Mouse (Mus musculus): ENCODE measurements around the gene Gm8994. TPM values are rescaled to one million over a fixed set of nuclear protein-coding genes. Genes with fewer than 3 reads are reported as not detected.
"Not testable (repeated sequence)": the region's sequence is repeated elsewhere in the genome, so short reads cannot be mapped to it uniquely, and the experiment has no call there.

Gm8994 gene
- polyA plus RNA-seq, 1 experiment from 2014 or later, result not detected

DNA sequence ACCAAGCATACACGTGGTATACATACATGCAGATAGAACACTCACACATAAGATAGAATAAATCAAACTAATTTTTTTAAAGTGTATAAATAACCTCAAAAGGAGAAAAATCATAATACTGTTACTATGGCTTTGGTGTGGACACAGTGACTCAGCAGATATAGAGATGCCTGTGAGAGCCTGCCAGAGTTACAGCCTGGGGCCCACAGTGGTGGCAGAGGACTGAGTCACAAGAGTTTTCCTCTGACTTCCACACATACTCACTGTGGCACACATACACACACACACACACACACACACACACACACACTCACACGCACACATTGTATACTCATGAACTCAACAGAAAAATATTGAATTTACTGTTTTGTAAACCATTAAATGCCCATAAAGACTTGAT lies 17.9 kb upstream of the Gm8994 start:
- ATAC-seq, result no peak
- Histone ChIP-seq H3K9me3 (replicated peaks) (no peaks in the 10 kb centered on the region), H3K9ac (no peak overlapping the region), H3K4me3 (no peak overlapping the region), H3K27me3 (replicated peaks) (no peaks in the 10 kb centered on the region), H3K36me3 (no peaks in the 10 kb centered on the region), H3K4me2 (no peak overlapping the region), H3K27ac (no peak overlapping the region), H3K4me1 (no peaks in the 10 kb centered on the region)
- 69% methylated on average over 2 of the region's 2 CpGs for WGBS (ENCODE audit: insufficient replicate concordance)

- H3K4me1 ChIP-seq; H3K36me3 ChIP-seq; H3K27ac ChIP-seq; ATAC-seq; H3K4me3 ChIP-seq; H3K9ac ChIP-seq; H3K4me2 ChIP-seq; H3K9me3 ChIP-seq (replicated peaks); H3K27me3 ChIP-seq (replicated peaks): not testable (repeated sequence)
- whole genome bisulfite sequencing (ENCODE audit: insufficient replicate concordance), result 87% methylated on average over 26 of the region's 26 CpGs
Observed at GRCm38 (mm10) chr6:136328416-136328815, 1.1 kb downstream of the Gm8994 start.

DNA sequence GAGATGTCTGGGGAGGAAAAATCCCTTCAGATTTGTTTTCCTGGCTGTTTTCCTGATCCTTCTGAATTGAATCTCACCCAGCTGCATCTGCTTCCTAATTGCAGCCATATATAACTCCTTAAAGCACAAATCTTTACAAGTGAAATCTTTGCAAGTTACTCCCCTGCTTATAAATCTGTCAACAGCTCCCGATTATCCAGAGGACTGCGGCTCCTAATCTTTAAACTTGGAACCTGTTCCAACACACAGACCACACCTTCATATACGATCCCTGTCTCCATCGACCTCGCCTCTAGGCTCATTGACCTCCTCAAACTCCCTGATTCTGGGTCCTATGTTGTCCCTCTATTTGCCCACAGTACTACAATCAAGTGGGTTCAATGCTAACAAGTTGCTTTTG lies 13.3 kb downstream of the Gm8994 start:
- WGBS (ENCODE audit: insufficient replicate concordance), result 68% methylated on average over 5 of the region's 5 CpGs

DNA sequence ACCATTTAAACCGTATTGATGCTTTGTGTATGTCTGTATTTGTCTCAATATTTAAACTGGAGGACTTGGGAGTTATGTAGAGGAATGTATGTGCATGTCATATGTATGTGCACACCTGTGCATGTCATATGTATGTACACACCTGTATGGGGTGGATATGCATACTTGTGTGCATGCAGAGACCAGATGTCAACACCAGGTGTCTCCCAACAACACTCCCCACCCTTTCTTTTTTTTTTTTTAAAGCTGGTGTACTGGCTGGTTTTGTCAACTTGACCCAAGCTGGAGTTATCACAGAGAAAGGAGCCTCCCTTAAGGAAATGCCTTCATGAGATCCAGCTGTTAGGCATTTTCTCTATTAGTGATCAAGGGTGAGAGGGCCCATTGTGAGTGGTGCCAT lies 13.8 kb downstream of the Gm8994 start:
- Histone ChIP-seq H3K27ac (no peak overlapping the region), H3K27me3 (replicated peaks) (no peaks in the 10 kb centered on the region), H3K9me3 (replicated peaks) (no peaks in the 10 kb centered on the region), H3K4me1 (no peaks in the 10 kb centered on the region), H3K9ac (no peak overlapping the region), H3K36me3 (no peaks in the 10 kb centered on the region), H3K4me3 (no peak overlapping the region), H3K4me2 (no peak overlapping the region)
- ATAC-seq, result no peak
- 79% methylated on average over 1 of the region's 1 CpGs for WGBS (ENCODE audit: insufficient replicate concordance)

More for the DNA sequence above, 13.3 kb downstream of the Gm8994 start:
- no peak for ATAC-seq
- no peaks in the 10 kb centered on the region for H3K4me1 ChIP-seq
- H3K27me3 ChIP-seq (replicated peaks), result no peaks in the 10 kb centered on the region
- H3K27ac ChIP-seq, result no peak overlapping the region
- H3K4me3 ChIP-seq, result no peak overlapping the region
- no peak overlapping the region for H3K9ac ChIP-seq
- H3K9me3 ChIP-seq (replicated peaks), result no peaks in the 10 kb centered on the region
- no peak overlapping the region for H3K4me2 ChIP-seq
- H3K36me3 ChIP-seq, result no peaks in the 10 kb centered on the region

- ATAC-seq, result no peak
- WGBS (ENCODE audit: insufficient replicate concordance), result 76% methylated on average over 7 of the region's 7 CpGs
Observed at GRCm38 (mm10) chr6:136343868-136344267, 16.5 kb downstream of the Gm8994 start.

DNA sequence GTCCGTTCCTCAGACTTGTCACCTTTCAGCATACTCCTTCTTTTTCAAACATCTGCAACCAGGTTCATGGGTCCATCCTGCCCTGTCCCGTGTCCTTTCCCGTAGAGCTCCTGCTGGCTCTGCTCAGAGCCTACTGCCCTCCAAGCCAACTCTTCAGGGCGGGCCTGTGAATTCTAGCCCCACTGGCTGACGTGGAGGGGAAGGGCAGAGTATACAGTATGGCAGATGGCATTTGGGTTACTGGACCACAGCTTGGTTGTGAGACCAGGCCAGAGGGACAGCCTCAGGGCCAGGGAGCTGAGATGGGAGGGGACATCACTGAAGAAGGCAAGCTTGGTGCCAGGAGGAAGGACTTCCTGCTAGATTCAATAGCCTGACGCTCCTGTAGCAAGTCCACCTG lies 17.7 kb downstream of the Gm8994 start:
- WGBS (ENCODE audit: insufficient replicate concordance), result 72% methylated on average over 6 of the region's 6 CpGs
- Histone ChIP-seq H3K4me3 (no peak overlapping the region), H3K4me2 (no peak overlapping the region), H3K27ac (no peak overlapping the region), H3K27me3 (replicated peaks) (no peaks in the 10 kb centered on the region), H3K9ac (no peak overlapping the region), H3K9me3 (replicated peaks) (no peaks in the 10 kb centered on the region), H3K36me3 (no peaks in the 10 kb centered on the region), H3K4me1 (no peaks in the 10 kb centered on the region)
- ATAC-seq, result no peak

More at GRCm38 (mm10) chr6:136343868-136344267, 16.5 kb downstream of the Gm8994 start:
- no peak overlapping the region for H3K27ac ChIP-seq
- no peak overlapping the region for H3K4me2 ChIP-seq
- no peaks in the 10 kb centered on the region for H3K4me1 ChIP-seq
- H3K4me3 ChIP-seq, result no peak overlapping the region
- no peak overlapping the region for H3K9ac ChIP-seq
- no peaks in the 10 kb centered on the region for H3K9me3 ChIP-seq (replicated peaks)
- H3K36me3 ChIP-seq, result no peaks in the 10 kb centered on the region
- H3K27me3 ChIP-seq (replicated peaks), result no peaks in the 10 kb centered on the region

GRCm38 (mm10) chr6:136345641-136346040 lies 18.3 kb downstream of the Gm8994 start:
- Histone ChIP-seq H3K27me3 (replicated peaks) (no peaks in the 10 kb centered on the region), H3K4me2 (no peak overlapping the region), H3K36me3 (no peaks in the 10 kb centered on the region), H3K9me3 (replicated peaks) (no peaks in the 10 kb centered on the region), H3K27ac (no peak overlapping the region), H3K4me1 (no peaks in the 10 kb centered on the region), H3K9ac (no peak overlapping the region), H3K4me3 (no peak overlapping the region)
- WGBS (ENCODE audit: insufficient replicate concordance), result 65% methylated on average over 7 of the region's 7 CpGs
- no peak for ATAC-seq

DNA sequence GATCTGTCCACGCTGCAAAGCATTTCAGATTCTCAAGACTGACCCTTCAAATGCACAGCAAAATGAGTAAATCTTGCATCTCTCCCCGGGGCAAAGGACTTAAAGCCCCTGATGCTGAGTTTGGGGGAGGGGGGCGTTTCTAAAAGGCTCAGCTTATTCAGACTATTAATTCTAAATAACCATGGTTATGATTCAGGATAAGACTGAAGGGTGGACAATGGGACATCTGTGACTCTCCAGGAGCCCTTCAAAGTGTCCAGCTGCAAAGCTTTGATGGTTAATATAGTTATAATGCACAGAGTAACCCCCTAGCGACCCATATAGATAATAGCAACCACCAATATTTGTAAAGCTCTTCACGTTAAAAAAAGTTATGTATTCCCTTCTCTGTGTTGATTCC lies 19.7 kb downstream of the Gm8994 start:
- no peaks in the 10 kb centered on the region for H3K36me3 ChIP-seq
- no peaks in the 10 kb centered on the region for H3K4me1 ChIP-seq
- 55% methylated on average over 5 of the region's 5 CpGs for WGBS (ENCODE audit: insufficient replicate concordance)
- H3K9ac ChIP-seq, result no peak overlapping the region
- no peak for ATAC-seq
- H3K4me3 ChIP-seq, result no peak overlapping the region
- no peak overlapping the region for H3K27ac ChIP-seq
- H3K27me3 ChIP-seq (replicated peaks), result no peaks in the 10 kb centered on the region
- no peaks in the 10 kb centered on the region for H3K9me3 ChIP-seq (replicated peaks)
- no peak overlapping the region for H3K4me2 ChIP-seq

- H3K4me1 ChIP-seq, result no peaks in the 10 kb centered on the region
- H3K9ac ChIP-seq, result no peak overlapping the region
- no peaks in the 10 kb centered on the region for H3K9me3 ChIP-seq (replicated peaks)
- no peaks in the 10 kb centered on the region for H3K36me3 ChIP-seq
- H3K27me3 ChIP-seq (replicated peaks), result no peaks in the 10 kb centered on the region
- WGBS (ENCODE audit: insufficient replicate concordance), result 44% methylated on average over 9 of the region's 9 CpGs
- H3K4me2 ChIP-seq, result no peak overlapping the region
- no peak overlapping the region for H3K4me3 ChIP-seq
- no peak overlapping the region for H3K27ac ChIP-seq
- ATAC-seq, result no peak
Observed at GRCm38 (mm10) chr6:136347631-136348030, 20.3 kb downstream of the Gm8994 start.

DNA sequence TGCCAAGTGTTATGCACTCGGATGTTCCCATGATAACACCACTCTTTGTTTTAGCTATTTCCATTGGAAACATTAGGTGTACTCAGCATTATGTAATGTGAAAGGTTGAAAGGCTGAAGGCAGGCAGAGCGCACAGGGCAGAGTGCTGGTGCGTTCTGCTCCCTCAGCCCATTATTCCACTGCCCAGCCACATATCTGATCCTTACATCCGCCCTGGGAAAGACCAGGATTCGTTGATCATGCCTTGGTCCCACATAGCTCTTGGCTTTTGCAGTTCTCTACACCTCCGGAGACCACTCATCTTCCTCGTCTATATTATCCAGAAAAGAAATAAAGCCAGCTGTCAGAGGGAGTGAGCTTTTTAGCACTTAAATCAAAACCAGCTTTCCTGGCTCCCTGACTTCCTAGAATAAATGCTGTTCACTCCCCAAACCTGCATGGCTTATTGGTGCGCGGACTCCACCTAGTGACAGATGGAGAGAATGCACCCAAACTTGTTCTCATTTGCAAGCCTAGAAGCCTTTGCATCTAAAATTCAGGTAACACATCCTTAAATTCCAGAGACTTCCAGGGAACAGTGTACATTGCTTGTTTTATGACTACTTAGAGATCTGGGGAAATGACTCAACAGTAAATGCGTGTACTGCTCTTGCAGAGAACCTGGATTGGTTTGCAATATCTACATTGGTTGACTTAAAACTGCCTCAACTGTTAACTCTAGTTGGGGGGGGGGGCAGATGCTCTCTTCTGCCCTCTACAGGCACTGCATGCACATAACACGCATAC lies 26.3 kb downstream of the Gm8994 start:
- Histone ChIP-seq H3K36me3 (no peaks in the 10 kb centered on the region), H3K4me1 (no peaks in the 10 kb centered on the region), H3K4me2 (no peak overlapping the region), H3K9ac (no peak overlapping the region), H3K9me3 (replicated peaks) (no peaks in the 10 kb centered on the region), H3K27me3 (replicated peaks) (no peaks in the 10 kb centered on the region), H3K27ac (no peak overlapping the region), H3K4me3 (no peak overlapping the region)
- ATAC-seq, result no peak
- 36% methylated on average over 11 of the region's 11 CpGs for WGBS (ENCODE audit: insufficient replicate concordance)

GRCm38 (mm10) chr6:136358471-136358870 lies 31.1 kb downstream of the Gm8994 start:
- H3K36me3 ChIP-seq, result no peaks in the 10 kb centered on the region
- H3K9ac ChIP-seq, result no peak overlapping the region
- H3K27me3 ChIP-seq (replicated peaks), result no peaks in the 10 kb centered on the region
- H3K4me3 ChIP-seq, result no peak overlapping the region
- H3K27ac ChIP-seq, result no peak overlapping the region
- no peak for ATAC-seq
- H3K4me2 ChIP-seq, result no peak overlapping the region
- H3K9me3 ChIP-seq (replicated peaks), result no peaks in the 10 kb centered on the region
- 66% methylated on average over 5 of the region's 5 CpGs for WGBS (ENCODE audit: insufficient replicate concordance)
- H3K4me1 ChIP-seq, result no peaks in the 10 kb centered on the region

DNA sequence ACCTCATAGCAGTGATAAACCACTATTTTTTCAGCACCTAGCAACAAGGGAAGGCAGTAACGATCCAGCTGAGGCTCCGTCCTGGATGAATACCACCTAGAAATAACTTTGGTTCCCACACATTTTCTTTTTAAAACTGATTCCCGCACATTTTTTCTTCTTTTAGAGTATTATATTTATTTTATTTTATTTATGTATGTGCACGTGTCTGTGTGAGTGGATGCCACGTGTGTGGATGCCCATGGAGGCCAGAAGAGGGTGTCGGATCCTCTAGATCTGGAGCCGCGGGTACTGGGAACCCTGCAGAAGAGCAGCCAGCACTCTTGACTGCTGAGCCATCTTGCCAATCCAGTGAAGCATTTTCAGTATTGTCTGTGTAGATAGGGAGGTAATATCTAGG lies 36.0 kb downstream of the Gm8994 start:
- no peaks in the 10 kb centered on the region for H3K27me3 ChIP-seq (replicated peaks)
- no peak overlapping the region for H3K4me2 ChIP-seq
- H3K36me3 ChIP-seq, result no peaks in the 10 kb centered on the region
- 76% methylated on average over 8 of the region's 8 CpGs for WGBS (ENCODE audit: insufficient replicate concordance)
- H3K27ac ChIP-seq, result no peak overlapping the region
- no peak overlapping the region for H3K9ac ChIP-seq
- no peak overlapping the region for H3K4me3 ChIP-seq
- no peak for ATAC-seq
- H3K9me3 ChIP-seq (replicated peaks), result no peaks in the 10 kb centered on the region
- no peaks in the 10 kb centered on the region for H3K4me1 ChIP-seq

DNA sequence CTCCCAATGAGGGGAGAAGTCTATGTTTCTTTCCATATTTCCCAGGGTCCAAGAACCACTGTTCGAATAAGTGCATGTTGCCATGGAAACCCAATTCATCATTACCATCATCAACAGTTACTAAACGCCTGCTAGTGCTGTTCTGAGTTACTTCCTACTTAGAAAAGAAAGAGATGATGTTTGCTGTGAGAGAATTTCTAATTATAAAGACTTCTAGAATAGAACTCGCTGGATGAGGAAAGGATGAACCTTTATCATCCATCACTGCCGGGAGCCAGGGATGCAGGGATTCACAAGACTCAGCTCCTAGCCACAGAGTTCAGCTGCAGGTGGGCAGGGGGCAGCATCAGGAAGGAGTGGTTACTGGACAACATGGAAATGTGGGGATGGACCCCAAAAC lies 36.7 kb downstream of the Gm8994 start:
- Histone ChIP-seq H3K4me3 (no peak overlapping the region), H3K9ac (no peak overlapping the region), H3K27me3 (replicated peaks) (no peaks in the 10 kb centered on the region), H3K9me3 (replicated peaks) (no peaks in the 10 kb centered on the region), H3K4me1 (no peaks in the 10 kb centered on the region), H3K27ac (no peak overlapping the region), H3K4me2 (no peak overlapping the region), H3K36me3 (no peaks in the 10 kb centered on the region)
- WGBS (ENCODE audit: insufficient replicate concordance), result 59% methylated on average over 4 of the region's 4 CpGs
- ATAC-seq, result no peak

Data from liver, embryonic 12.5 days (tissue).